Mouse (Mus musculus) frontal cortex, adult (tissue): ENCODE results near the gene Eppin.
A peak's percentile ranks its signal among the peaks of the same experiment; 100 is the strongest.
"Not testable (repeated sequence)": the region's sequence is repeated elsewhere in the genome, so short reads cannot be mapped to it uniquely, and the experiment has no call there.

Experiments used
- ATAC-seq: cut with Nextera tagmentation; 2 replicates; pipeline ENCODE4 v1.9.2; 2017; ENCODE audit warnings: mild to moderate bottlenecking, moderate library complexity, mixed read lengths; ENCODE audit not compliant: low TSS enrichment

Eppin gene

GRCm38 (mm10) chr2:164593494-164593893, at the start of gene Eppin:
Gene Eppin, minus strand, starts transcription at chr2:164593594.
- no peak for ATAC-seq

- ATAC-seq = no peak
These were observed 48.7 kb upstream of the Eppin start for GRCm38 (mm10) chr2:164641881-164642673.

GRCm38 (mm10) chr2:164641129-164641528, 47.7 kb upstream of the Eppin start:
- no peak for ATAC-seq

GRCm38 (mm10) chr2:164638696-164639095, 45.3 kb upstream of the Eppin start, which contains the start of gene Wfdc16:
Gene Wfdc16, minus strand, starts transcription at chr2:164638796.
- no peak for ATAC-seq

GRCm38 (mm10) chr2:164635266-164635665, 41.9 kb upstream of the Eppin start:
- no peak for ATAC-seq

GRCm38 (mm10) chr2:164621775-164622174, 28.4 kb upstream of the Eppin start:
- ATAC-seq = no peak

GRCm38 (mm10) chr2:164619050-164619449, 25.7 kb upstream of the Eppin start:
- no peak for ATAC-seq

GRCm38 (mm10) chr2:164615386-164615785, 22.0 kb upstream of the Eppin start:
- ATAC-seq = no peak

- not testable (repeated sequence) for ATAC-seq
These were observed 20.1 kb upstream of the Eppin start, which contains the start of the genes Wfdc6b and Wfdc8 for GRCm38 (mm10) chr2:164613471-164613870. Gene Wfdc6b, plus strand, starts transcription at chr2:164613522. Gene Wfdc8, minus strand, starts transcription at chr2:164613626.

GRCm38 (mm10) chr2:164608781-164609180, 15.4 kb upstream of the Eppin start:
- no peak for ATAC-seq

GRCm38 (mm10) chr2:164604411-164604810, 11.0 kb upstream of the Eppin start:
- peak; percentile 27; the same call in 1 of the 2 replicates for ATAC-seq

GRCm38 (mm10) chr2:164603482-164603881, 10.1 kb upstream of the Eppin start:
- ATAC-seq = no peak

- ATAC-seq = no peak
These were observed 6.8 kb upstream of the Eppin start for GRCm38 (mm10) chr2:164600179-164600578.

GRCm38 (mm10) chr2:164592014-164592413, 1.4 kb downstream of the Eppin start:
- peak; percentile 67 for ATAC-seq

GRCm38 (mm10) chr2:164585025-164585725, 8.2 kb downstream of the Eppin start, which contains the start of gene Wfdc6a:
Gene Wfdc6a, minus strand, starts transcription at chr2:164585447.
- not testable (repeated sequence) for ATAC-seq

GRCm38 (mm10) chr2:164573359-164573758, 20.0 kb downstream of the Eppin start, which contains the start of gene Spint3:
Gene Spint3, minus strand, starts transcription at chr2:164573459.
- ATAC-seq = not testable (repeated sequence)

GRCm38 (mm10) chr2:164567460-164567859, 25.9 kb downstream of the Eppin start:
- ATAC-seq = no peak

- ATAC-seq = no peak
These were observed 26.4 kb downstream of the Eppin start for GRCm38 (mm10) chr2:164566997-164567396.

GRCm38 (mm10) chr2:164564346-164564745, 29.0 kb downstream of the Eppin start:
- no peak for ATAC-seq

- peak; percentile 81 for ATAC-seq
These were observed 29.9 kb downstream of the Eppin start for GRCm38 (mm10) chr2:164563339-164564038.

GRCm38 (mm10) chr2:164562391-164563188, 30.8 kb downstream of the Eppin start, which contains the start of gene Wfdc2:
Gene Wfdc2, plus strand, starts transcription at chr2:164562413.
- ATAC-seq = no peak
